Mouse (Mus musculus) erythroblast, embryonic 14.5 days (primary cell): ENCODE results near the gene Slc16a3.

ENCODE experiments used
- GATA1 ChIP-seq: IDR thresholded peaks from 2 replicates; pipeline ENCODE4 v1.6.1; 2012; ENCODE audit warnings: low read length, inconsistent platforms, mixed read lengths
- TAL1 ChIP-seq: IDR thresholded peaks from 3 replicates; pipeline ENCODE4 v1.6.1; 2012; ENCODE audit warnings: low read length, inconsistent platforms, mixed read lengths

GRCm38 (mm10) chr11:120948328-120948727, at the start of gene Slc16a3:
- TF ChIP-seq TAL1 (no peak), GATA1 (no peak)
